Mouse (Mus musculus) brain, embryonic 14.5 days (tissue): ENCODE data around the gene Neo1.
"Not testable (repeated sequence)": the region's sequence is repeated elsewhere in the genome, so short reads cannot be mapped to it uniquely, and the experiment has no call there.

Experiments
- CTCF ChIP-seq: fragments of 200-500 bp; IDR thresholded peaks from 2 replicates; pipeline ENCODE4 v1.5.1; 2012; ENCODE audit warnings: inconsistent platforms, mild to moderate bottlenecking, moderate library complexity, borderline replicate concordance; ENCODE audit not compliant: insufficient read depth, insufficient read length; ENCODE audit errors: extremely low read depth
- POLR2A ChIP-seq: fragments of 200-500 bp; IDR thresholded peaks from 2 replicates; pipeline ENCODE4 v1.6.1; 2012; ENCODE audit warnings: mild to moderate bottlenecking, inconsistent platforms, borderline replicate concordance; ENCODE audit not compliant: poor library complexity, insufficient read depth, insufficient read length, severe bottlenecking; ENCODE audit errors: extremely low read depth

DNA sequence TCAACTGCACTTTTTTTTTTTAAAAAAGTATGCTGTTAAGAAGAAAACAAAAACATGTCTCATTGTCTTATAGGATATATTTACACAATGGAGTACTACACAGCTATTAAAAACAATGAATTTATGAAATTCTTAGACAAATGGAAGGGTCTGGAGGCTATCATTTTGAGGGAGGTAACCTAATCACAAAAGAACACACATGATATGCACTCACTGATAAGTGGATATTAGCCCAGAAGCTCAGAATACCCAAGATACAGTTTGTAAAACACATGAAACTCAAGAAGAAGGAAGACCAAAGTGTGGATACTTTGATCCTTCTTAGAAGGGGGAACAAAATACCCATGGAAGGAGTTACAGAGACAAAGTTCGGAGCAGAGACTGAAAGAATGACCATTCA, 90.3 kb downstream of the Neo1 start:
- not testable (repeated sequence) for TF ChIP-seq CTCF, POLR2A
